Mouse (Mus musculus) left cerebral cortex, postnatal 14 days (tissue): ENCODE results near the gene Abhd17c. TPM values are rescaled to one million over a fixed set of nuclear protein-coding genes. Genes with fewer than 3 reads are reported as not detected.
"Not testable (repeated sequence)": the region's sequence is repeated elsewhere in the genome, so short reads cannot be mapped to it uniquely, and the experiment has no call there.

Experiments
- DNase-seq, 2 experiments: peaks; one replicate each; pipeline ENCODE4 v3.0.0; 2021 to 2022; ENCODE audit warnings: low spot score in 2 of 2, mixed read lengths in 1 of 2
- intact Hi-C: fragments of 180-260 bp; cut with DNase I; formaldehyde crosslinking; loops from one replicate; pipeline ENCODE4 v1.15.1; 2025
- total RNA-seq, 2 experiments: library from RNA; stranded (reverse); gene quantifications; 2 replicates each; pipeline ENCODE4 v1.2.3; 2021

Gene Abhd17c
- total RNA-seq, 2 experiments from 2014 or later = 47.6 to 48.1 TPM

- intact Hi-C loops = no loop called here
- DNase-seq = no peak
Observed at GRCm38 (mm10) chr7:84125730-84126129, 26.0 kb downstream of the Abhd17c start.

GRCm38 (mm10) chr7:84123651-84124050 is 28.0 kb downstream of the Abhd17c start:
- intact Hi-C loops, DNase-seq: not testable (repeated sequence)

- DNase-seq = no peak
- intact Hi-C loops = no loop called here
Observed at GRCm38 (mm10) chr7:84121778-84122177, 29.9 kb downstream of the Abhd17c start.

DNA sequence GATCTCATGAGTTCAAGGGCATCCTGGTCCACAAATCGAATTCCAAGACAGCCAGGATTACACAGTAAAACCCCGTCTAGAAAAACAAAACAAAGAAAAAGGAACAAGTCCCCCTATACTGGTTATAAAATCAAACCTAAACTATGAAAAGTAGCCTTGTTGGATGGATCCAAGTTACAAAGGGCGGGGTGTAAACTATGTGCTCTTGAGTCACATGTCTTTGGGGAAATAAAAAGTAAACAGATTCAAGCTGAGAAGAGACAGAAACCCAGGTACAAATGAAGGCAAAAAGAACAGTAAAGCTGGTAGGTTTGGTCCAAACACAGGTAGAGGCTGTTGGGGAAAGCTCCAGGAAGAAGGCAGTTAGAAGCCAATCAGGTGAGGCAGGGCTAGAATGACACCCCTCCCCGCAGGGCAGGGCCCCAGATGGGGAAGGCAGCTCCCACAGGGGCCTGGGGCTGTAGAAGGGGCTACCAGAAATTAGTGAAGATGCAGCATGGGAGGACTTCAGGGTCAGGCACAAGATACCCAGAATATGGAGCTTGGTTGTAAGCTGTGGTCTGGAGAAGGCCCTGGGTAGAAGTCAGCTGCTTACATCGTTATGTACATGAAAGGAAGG is 31.4 kb downstream of the Abhd17c start:
- intact Hi-C loops = no loop called here

DNA sequence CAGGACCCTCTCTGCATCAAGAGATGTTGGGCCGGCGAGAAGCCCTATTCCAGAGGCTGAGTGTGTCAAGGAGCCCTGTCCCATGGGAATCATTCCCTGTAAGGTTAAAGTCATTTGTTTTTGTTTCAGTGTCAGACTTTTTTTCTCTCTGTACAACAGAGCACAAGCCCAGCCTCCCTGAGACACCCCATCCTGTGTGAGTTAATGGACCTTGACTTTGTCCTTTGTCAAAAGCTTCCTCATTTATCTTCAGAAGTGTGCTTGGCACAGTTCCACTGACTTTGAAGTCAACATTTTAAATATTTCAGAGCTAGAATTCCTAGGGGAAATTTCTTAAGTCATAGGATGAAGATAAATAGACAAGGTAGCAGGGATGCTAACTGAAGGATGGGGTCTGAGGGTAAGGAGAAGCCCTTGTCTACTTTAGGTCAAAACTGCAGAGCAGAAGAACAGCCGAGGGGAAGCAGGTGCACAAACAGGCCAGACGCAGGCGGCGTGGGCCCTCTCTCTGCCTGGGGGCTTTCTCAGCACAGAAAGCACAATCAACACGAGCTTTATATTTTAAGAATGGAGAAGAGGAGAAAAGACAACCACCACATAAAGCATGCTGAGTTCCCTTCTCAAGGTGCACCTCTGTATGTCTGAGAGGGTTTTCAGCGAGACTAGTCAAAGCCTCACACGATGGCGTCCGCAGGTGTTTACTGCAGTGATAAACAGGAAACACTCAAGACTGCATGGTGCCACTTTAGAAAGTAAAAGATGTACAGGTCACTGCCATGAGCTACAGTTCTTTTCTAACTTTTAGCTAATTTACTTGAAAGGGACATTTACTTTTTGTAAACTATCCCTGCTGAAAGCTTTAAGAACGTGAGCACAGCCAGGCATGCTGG is 32.2 kb downstream of the Abhd17c start:
- DNase-seq = no peak
- intact Hi-C loops = no loop called here

More for the DNA sequence above, 31.4 kb downstream of the Abhd17c start:
- no peak for DNase-seq

DNA sequence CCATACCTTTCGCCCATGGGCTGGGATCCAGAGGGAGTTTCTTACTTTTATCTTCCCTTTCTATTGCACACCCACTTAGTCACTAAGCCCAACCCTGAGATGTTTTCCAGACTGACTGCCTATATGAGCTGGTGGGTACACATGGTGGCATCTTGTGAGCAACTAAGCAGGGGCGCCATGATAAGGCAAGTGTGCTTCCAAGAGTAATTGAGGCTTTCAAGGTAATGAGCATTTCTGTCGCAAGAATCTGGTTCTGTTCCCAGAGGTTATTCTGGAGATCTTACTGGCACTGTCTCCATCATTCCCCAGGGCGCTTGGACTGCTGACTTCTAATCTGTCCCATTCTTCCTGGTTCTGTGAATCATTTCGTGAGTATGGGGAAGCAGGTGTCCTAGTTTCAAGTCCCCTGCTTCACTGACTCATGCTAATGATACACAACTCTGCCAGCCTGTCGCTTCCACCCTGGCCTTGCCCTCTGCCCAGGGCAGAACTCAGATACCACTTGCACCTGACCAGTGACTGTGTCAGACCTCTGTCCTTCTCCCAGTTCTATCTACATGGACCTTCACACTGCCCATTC is 34.1 kb downstream of the Abhd17c start:
- DNase-seq = no peak
- intact Hi-C loops = no loop called here

DNA sequence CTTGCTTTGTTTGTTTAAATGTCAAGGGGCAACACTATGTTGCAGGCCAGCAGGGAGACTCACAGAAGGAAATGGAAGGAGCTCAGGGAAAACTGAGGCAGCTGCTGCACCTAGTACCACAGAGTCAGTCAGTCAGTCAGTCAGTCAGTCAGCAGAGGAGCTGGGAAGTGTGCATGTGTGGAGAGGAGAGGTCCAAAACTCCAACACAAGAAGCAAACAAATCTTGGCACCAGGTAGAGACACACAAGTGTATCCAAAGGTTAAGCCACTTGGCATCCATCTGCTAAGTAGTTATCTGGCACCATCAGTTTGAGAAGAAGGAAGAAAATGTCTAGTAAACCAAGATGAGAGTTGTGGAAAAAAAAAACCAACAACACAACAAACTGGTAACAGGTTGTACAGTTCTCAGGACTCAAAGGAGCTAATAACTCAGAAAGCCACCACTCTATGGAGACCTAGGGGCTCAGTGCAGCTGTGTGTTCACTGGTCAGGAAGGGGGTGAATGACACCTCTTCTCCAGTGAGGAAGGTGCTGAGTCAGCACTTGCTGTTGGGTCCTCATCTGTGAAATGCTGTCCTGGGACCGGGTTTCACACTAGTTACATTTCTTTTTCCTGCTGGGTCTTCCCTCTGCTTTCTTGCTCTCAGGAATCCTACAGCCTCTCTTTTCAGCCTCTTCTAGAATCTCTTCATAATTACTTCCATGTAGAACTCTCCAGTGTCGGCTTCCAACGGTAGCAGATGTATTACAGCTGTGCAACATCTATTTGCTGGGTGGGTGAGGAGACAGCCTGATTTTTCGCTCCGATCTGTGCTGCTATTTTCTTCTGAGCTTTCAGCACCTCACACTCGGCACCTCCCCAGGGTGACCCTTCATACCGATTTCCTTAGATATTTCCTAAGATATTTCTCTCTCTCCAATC is 34.8 kb downstream of the Abhd17c start:
- no peak for DNase-seq
- intact Hi-C loops = no loop called here

GRCm38 (mm10) chr7:84115385-84115784 is 36.3 kb downstream of the Abhd17c start:
- DNase-seq = peak in 1 of 2 experiments; percentile 22
- intact Hi-C loops = no loop called here

GRCm38 (mm10) chr7:84114775-84115174 is 36.9 kb downstream of the Abhd17c start:
- intact Hi-C loops = no loop called here
- no peak for DNase-seq

GRCm38 (mm10) chr7:84113035-84113390 is 38.7 kb downstream of the Abhd17c start:
- intact Hi-C loops = no loop called here
- DNase-seq = no peak

GRCm38 (mm10) chr7:84112351-84113034 is 39.2 kb downstream of the Abhd17c start:
- intact Hi-C loops = no loop called here
- DNase-seq = no peak

DNA sequence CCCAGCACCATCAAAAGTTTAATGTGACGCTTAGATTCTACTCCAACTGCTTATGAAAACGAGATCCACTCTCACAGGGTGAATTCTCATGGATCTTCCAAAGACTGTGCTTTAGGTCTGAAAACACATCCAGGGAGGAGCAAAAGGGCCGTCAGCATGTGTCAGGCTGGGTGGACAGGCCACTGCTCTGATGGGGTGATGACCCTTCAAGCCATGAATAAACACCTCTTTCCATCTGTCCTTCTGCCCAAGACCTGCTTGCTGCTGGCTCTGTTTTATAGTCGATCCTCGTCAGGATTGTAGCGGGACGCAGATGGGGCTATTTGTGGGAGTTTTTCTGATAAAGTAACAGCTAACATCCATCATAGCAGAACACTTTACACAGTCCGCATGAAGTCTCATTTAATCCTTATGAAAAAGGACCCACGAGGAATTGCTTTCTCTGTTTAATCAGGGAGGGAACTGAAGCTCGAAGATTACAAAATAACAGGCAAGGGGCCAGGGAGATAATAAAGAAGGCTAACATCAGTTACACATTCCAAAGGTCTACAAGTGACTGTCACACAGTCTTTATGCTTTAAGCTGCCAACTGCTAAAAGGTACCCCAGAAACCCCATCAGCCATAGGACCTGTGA is 39.9 kb downstream of the Abhd17c start:
- DNase-seq = no peak

GRCm38 (mm10) chr7:84106942-84107341 is 44.8 kb downstream of the Abhd17c start:
- intact Hi-C loops = no loop called here
- no peak for DNase-seq

More for the DNA sequence above, 39.9 kb downstream of the Abhd17c start:
- intact Hi-C loops = no loop called here

DNA sequence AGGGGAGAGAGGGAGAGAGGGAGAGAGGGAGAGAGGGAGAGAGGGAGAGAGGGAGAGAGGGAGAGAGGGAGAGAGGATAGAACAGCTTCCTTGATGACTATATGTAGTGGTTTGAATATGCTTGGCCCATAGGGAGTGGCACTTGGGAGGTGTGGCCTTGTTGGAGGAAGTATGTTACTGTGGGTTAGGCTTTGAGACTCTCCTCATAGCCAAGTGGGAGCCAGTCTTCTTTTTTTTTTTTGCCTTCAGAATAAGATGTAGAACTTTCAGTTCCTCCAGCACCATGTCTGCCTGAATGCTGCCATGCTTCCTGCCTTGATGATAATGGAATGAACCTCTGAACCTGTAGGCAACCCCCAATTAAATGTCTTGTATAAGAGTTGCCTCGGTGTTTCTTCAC is 49.1 kb downstream of the Abhd17c start:
- DNase-seq = no peak
- intact Hi-C loops = no loop called here

DNA sequence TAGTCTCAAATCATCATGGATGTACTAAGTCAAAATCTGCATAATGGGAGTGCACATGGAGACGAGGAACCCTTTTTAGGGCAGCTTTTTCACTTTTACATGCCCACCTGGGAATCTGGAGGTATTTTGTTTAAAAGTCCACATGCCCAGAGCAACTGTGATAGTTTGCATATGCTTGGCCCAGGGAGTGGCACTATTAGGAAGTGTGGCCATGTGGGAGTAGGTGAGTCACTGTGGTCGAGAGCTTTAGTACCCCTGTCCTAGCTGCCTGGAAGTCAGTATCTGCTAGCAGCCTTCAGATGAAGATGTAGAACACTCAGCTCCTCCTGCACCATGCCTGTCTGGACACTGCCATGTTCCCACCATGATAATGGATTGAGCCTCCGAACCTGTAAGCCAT is 51.0 kb downstream of the Abhd17c start:
- no peak for DNase-seq
- intact Hi-C loops = no loop called here

- DNase-seq = no peak
- intact Hi-C loops = no loop called here
Observed at GRCm38 (mm10) chr7:84098098-84098497, 53.6 kb downstream of the Abhd17c start.

GRCm38 (mm10) chr7:84096501-84096900 is 55.2 kb downstream of the Abhd17c start:
- DNase-seq = peak in 1 of 2 experiments; percentile 48
- intact Hi-C loops = no loop called here

- DNase-seq = no peak
- intact Hi-C loops = no loop called here
Observed at GRCm38 (mm10) chr7:84090793-84091192, 60.9 kb downstream of the Abhd17c start.
